Mouse (Mus musculus): Measurements from ENCODE around the gene Asns.

DNA sequence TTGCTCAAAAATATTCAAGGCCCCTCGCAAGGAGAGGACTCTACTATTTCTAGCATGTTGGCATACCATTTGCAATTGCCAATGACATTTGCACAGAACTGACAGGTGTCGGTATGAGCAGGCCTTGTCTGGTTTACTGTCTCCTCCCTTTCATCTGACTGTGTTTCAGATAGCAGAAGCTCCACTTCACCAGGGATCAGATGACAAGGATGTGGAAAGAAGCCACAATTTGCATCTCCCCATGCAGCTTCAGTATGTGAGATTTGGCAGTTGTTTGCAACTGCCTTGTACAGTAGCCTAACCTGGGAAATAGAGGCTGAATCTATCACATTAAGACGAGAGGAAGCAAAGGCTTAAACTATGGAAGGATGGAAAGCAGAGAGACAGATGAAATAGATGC lies 3.6 kb upstream of the Asns start:
- TF ChIP-seq CEBPB (IDR thresholded peaks at IDR 0.05; ENCODE audit: low read depth) (no peak), USF1 (IDR thresholded peaks at IDR 0.05; ENCODE audit: low read depth) (no peak), CTCF (IDR thresholded peaks at IDR 0.05; ENCODE audit: control insufficient read depth, insufficient read depth, insufficient read length) (no peak), FOSL1 (IDR thresholded peaks at IDR 0.05; ENCODE audit: insufficient read depth, low read length, poor library complexity, severe bottlenecking) (no peak), MAX (IDR thresholded peaks at IDR 0.05) (no peak), MYOD1 (IDR thresholded peaks at IDR 0.05; ENCODE audit: control insufficient read depth, insufficient read length, low read depth) (no peak), MYOG (IDR thresholded peaks at IDR 0.05; ENCODE audit: control insufficient read depth, extremely low read depth, insufficient read length) (no peak)
